In the genomic region with DNA sequence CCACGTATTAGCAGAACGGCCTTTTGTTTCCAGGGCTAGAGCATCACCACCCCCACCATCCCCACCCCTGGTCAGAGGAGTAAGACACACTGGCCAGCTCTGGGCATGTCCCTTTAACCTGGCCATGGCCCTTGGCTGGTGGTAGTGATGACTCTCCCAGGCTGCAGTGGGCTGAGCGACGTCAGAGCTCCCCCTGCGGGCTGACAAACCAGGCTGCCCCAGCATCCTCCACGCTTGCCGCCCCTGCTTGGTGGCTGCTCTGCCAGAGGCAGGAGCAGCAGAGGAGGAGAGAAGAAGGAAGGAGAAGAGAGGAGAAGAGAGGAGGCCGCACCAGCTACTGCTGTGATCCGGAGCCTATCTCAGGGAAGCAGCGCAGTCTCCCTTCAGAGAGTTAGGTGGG, we compare ENCODE assay signal across 9 mouse cellular contexts.
DNase-seq lines count a peak whose midpoint lies in the region; ATAC-seq lines count a peak whose summit lies in the region.
"Had no signal": no experiment of that assay in that cellular context is flagged by ENCODE, and none has a peak within 500 bp of the region (broad histone marks: within the 10 kb centered on the region; RNA-seq: fewer than 3 reads in every experiment).

No protein-coding gene starts in this region.

- peaks cover 43% of the 10 kb centered on the region for H3K36me3 ChIP-seq in hindbrain, embryonic 10.5 days

- no peak overlapping the region for H3K4me3 ChIP-seq in hindbrain, embryonic 10.5 days
- H3K4me3 ChIP-seq: liver, embryonic 13.5 days had no signal

- 53% methylated on average over 10 of the region's 10 CpGs for WGBS in hindbrain, embryonic 10.5 days

- H3K27ac ChIP-seq in hindbrain, embryonic 10.5 days, result peak overlapping the region; percentile 12; the same call in 1 of the 2 replicates
- H3K27ac ChIP-seq: liver, embryonic 13.5 days had no signal

- no peaks in the 10 kb centered on the region for H3K27me3 ChIP-seq in hindbrain, embryonic 10.5 days (ENCODE audit: insufficient read depth, poor library complexity, severe bottlenecking)
- H3K27me3 ChIP-seq: liver, embryonic 13.5 days had no signal

- DNase-seq in NIH3T3 (ENCODE audit: low read depth), result peak; percentile 59
- DNase-seq in adrenal gland, postnatal 25 days, result peak; percentile 77
- peak; percentile 69 to 89 for DNase-seq in frontal cortex, adult 2 months (ENCODE audit: extremely low spot score in 1 of 2, low spot score in 1 of 2)
- peak; percentile 34 for DNase-seq in hindbrain, embryonic 10.5 days (ENCODE audit: low spot score)
- peak; percentile 83 for DNase-seq in layer of hippocampus, adult 9-11 months
- DNase-seq in lung, postnatal 14 days, result peak; percentile 76
- peak; percentile 76 to 80 for DNase-seq in right cerebral cortex, postnatal 10 days (ENCODE audit: low spot score in 2 of 2)
- DNase-seq: liver, embryonic 13.5 days had no signal

- peaks cover 5% of the 10 kb centered on the region for H3K9me3 ChIP-seq in hindbrain, embryonic 10.5 days
- H3K9me3 ChIP-seq: liver, embryonic 13.5 days had no signal

- no peak for ATAC-seq in inflammation-experienced regulatory T-cells, adult 6 months

- peaks cover 34% of the 10 kb centered on the region for H3K4me1 ChIP-seq in hindbrain, embryonic 10.5 days (replicated peaks)
